ENCODE assay signal across 8 mouse cellular contexts in genomic region chr9:101250981-101251643, GRCm38 (mm10). TPM values are rescaled to one million over a fixed set of nuclear protein-coding genes. Genes with fewer than 3 reads are reported as not detected.
DNase-seq lines count a peak whose midpoint lies in the region; ATAC-seq and TF ChIP-seq lines count a peak whose summit lies in the region.

No protein-coding gene starts in this region.

- H3K4me3 ChIP-seq in left cerebral cortex, adult 2 months: peak overlapping the region; percentile 96
- H3K4me3 ChIP-seq in heart, embryonic 16.5 days (ENCODE audit: low read length): peak overlapping the region; percentile 92

- no peaks in the 10 kb centered on the region for H3K36me3 ChIP-seq in heart, embryonic 16.5 days (ENCODE audit: control insufficient read depth, insufficient read depth)
- H3K36me3 ChIP-seq in splenic B cell, adult 2 months (ENCODE audit: control insufficient read depth, insufficient read depth, low read length, poor library complexity, severe bottlenecking): no peaks in the 10 kb centered on the region

- H3K4me1 ChIP-seq in heart, embryonic 16.5 days (ENCODE audit: control insufficient read depth, insufficient read depth, low read length): peaks cover 11% of the 10 kb centered on the region

- intact Hi-C loops in left cerebral cortex, adult 2 months (cut with DNase I): loop anchor here (5.0 kb wide), 1 partner anchor 69 kb away; no protein-coding TSS in a partner anchor
- intact Hi-C loops in left cerebral cortex, postnatal 36 days (cut with DNase I): loop anchor here (2.0 to 5.0 kb wide), 2 partner anchors 68 to 179 kb away; partner anchors contain the start of gene Msl2

- ATAC-seq in erythroid progenitor cell, adult 5-6 weeks (replicated peaks; ENCODE audit: low FRiP score, poor library complexity, severe bottlenecking): peak; percentile 74
- peak; percentile 95 for ATAC-seq in heart, embryonic 16.5 days (replicated peaks; ENCODE audit: extremely low read depth, insufficient read depth, low FRiP score)
- peak; percentile 62 for ATAC-seq in megakaryocyte-erythroid progenitor cell, adult 5-6 weeks (replicated peaks; ENCODE audit: low FRiP score, low TSS enrichment, poor library complexity, severe bottlenecking)

- peak overlapping the region; percentile 76 for H3K4me2 ChIP-seq in heart, embryonic 16.5 days (ENCODE audit: low read depth, low read length)

- TF ChIP-seq CTCF in left cerebral cortex, adult 2 months (IDR thresholded peaks at IDR 0.05): no peak; the same call in none of the 2 replicates

- H3K9ac ChIP-seq in heart, embryonic 16.5 days (ENCODE audit: low read length): peak overlapping the region; percentile 92

- under 1% methylated on average over 54 of the region's 61 CpGs for WGBS in heart, embryonic 16.5 days

- peak overlapping the region; percentile 91 for H3K27ac ChIP-seq in left cerebral cortex, adult 2 months
- peak overlapping the region; percentile 99 for H3K27ac ChIP-seq in heart, embryonic 16.5 days (ENCODE audit: low read length)

- H3K9me3 ChIP-seq in heart, embryonic 16.5 days (replicated peaks; ENCODE audit: control insufficient read depth, low read length): no peaks in the 10 kb centered on the region

- H3K27me3 ChIP-seq in heart, embryonic 16.5 days (ENCODE audit: control insufficient read depth, insufficient read depth, low read length): no peaks in the 10 kb centered on the region
- H3K27me3 ChIP-seq in splenic B cell, adult 2 months (ENCODE audit: control insufficient read depth, insufficient read depth, low read length, poor library complexity, severe bottlenecking): no peaks in the 10 kb centered on the region

- peak in 1 of 2 experiments; percentile 47 for DNase-seq in left cerebral cortex, adult 2 months (ENCODE audit: extremely low spot score in 1 of 2, low spot score in 2 of 2)
- DNase-seq in left cerebral cortex, adult 11 months (ENCODE audit: low spot score): no peak
- peak; percentile 89 for DNase-seq in adrenal gland, postnatal 36 days
- DNase-seq in left cerebral cortex, postnatal 36 days (ENCODE audit: low spot score in 2 of 2): peak; percentile 64 to 70
- DNase-seq in splenic B cell, adult 2 months (ENCODE audit: low read depth, low spot score): peak; percentile 43

RNA-seq across cellular contexts. Expression of gene Ppp2r3a, which starts 0.5 kb away (rescaled TPM):
- total RNA-seq in left cerebral cortex, adult 2 months (2021): 10 to 100 TPM; 19.4 to 20.9 TPM
- 10 to 100 TPM; 22.2 to 27.7 TPM for total RNA-seq in adrenal gland, postnatal 36 days (2021)
- 2.5 and 2.9 TPM in 2 replicates for total RNA-seq in erythroid progenitor cell, adult 5-6 weeks (2015; ENCODE audit: low replicate concordance)
- 1.0 TPM in 1 of 2 replicates, not detected in the other for total RNA-seq in erythroid progenitor cell, adult 5-6 weeks (2017; ENCODE audit: low replicate concordance)
- polyA plus RNA-seq in heart, embryonic 16.5 days (2015; fragmentation: Nextera tagmentation; extraction: Ambion mirVana): 88.0 and 92.6 TPM in 2 replicates
- 10 to 100 TPM; 20.4 to 22.3 TPM for total RNA-seq in left cerebral cortex, postnatal 36 days (2021)
- 6.4 and 11.3 TPM in 2 replicates for total RNA-seq in megakaryocyte-erythroid progenitor cell, adult 5-6 weeks (2014; fragmentation: Nextera tagmentation)
- total RNA-seq in megakaryocyte-erythroid progenitor cell, adult 5-6 weeks (2017): 5.4 and 12.5 TPM in 2 replicates
